Mouse (Mus musculus) megakaryocyte, adult 5-6 weeks (primary cell): ENCODE data around the gene Olfr292. TPM values are rescaled to one million over a fixed set of nuclear protein-coding genes. Genes with fewer than 3 reads are reported as not detected.

Experiments used
- ATAC-seq: 2 replicates; pipeline ENCODE4 v1.8.0; 2016; ENCODE audit warnings: mild to moderate bottlenecking, inconsistent platforms; ENCODE audit not compliant: poor library complexity, severe bottlenecking
- total RNA-seq, 2 experiments: library from RNA; stranded (forward) in 1 of 2; stranded (reverse) in 1 of 2; fragments of 153-499, 151-499 nt in 1 of 2; fragments of 221-1000, 200-1000 nt in 1 of 2; gene quantifications; 2 replicates each; pipeline versions ENCODE4 v1.2.3 to v1.2.4; 2015 to 2017

The Olfr292 gene
- total RNA-seq (2015) = not detected in 2 replicates
- total RNA-seq (2017) = not detected in 2 replicates

DNA sequence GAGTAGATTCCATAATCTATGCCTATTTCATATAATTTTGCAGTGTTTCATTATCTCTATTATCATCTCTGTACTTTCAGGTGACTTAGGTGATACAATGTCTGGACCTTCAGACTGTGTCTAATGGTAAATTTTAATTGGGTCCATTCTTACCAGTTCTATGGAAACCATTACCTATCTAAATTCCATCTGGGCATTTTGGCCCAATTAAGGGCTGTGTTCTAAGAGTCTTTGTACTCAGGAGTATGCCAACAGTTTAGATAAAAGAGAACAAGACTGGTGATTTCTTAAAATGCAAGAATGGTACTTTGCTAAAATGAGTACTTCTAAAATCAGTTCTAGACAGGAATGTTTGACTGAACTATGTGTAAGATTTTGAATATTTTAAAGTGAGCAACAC lies at the start of gene Olfr292:
Gene Olfr292, plus strand, starts transcription at position 301 of the 400 bp plus-strand sequence.
- no peak for ATAC-seq

DNA sequence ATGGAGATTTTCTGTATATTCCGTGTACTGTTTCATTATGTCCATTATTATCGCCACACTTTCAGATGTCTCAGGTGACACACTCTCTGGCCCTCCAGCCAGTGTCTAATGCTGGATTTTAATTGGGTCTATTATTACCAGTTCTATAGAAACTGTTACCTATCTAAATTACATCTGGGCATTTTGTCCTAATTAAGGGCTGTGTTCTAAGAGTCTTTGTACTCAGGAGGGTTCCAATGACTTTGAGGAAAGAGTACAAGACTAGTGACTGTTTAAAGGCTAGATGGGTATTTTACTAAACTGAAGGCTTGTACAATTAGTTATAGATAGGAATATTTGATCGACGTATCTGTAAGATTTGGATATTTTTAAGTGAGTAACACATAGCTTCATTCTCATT lies 39.4 kb upstream of the Olfr292 start, which contains the start of gene Olfr293:
Gene Olfr293, plus strand, starts transcription at position 301 of the 400 bp plus-strand sequence.
- no peak for ATAC-seq

- no peak for ATAC-seq
Observed at GRCm38 (mm10) chr7:86725013-86725412, 36.9 kb downstream of the Olfr292 start.

Other genes starting within 250 kb of the Olfr292 start
- gene Olfr299, start 228.4 kb upstream of the Olfr292 start, total RNA-seq (2015) = not detected in 2 replicates
- gene Olfr299, start 228.4 kb upstream of the Olfr292 start, total RNA-seq (2017) = not detected in 2 replicates
- not detected in 2 replicates for gene Olfr298, start 195.8 kb upstream of the Olfr292 start, total RNA-seq (2015)
- gene Olfr298, start 195.8 kb upstream of the Olfr292 start, total RNA-seq (2017) = not detected in 2 replicates
- gene Olfr297, start 168.4 kb upstream of the Olfr292 start, total RNA-seq (2015) = not detected in 2 replicates
- gene Olfr297, start 168.4 kb upstream of the Olfr292 start, total RNA-seq (2017) = not detected in 2 replicates
- not detected in 2 replicates for gene Olfr295, start 104.5 kb upstream of the Olfr292 start, total RNA-seq (2015)
- not detected in 2 replicates for gene Olfr295, start 104.5 kb upstream of the Olfr292 start, total RNA-seq (2017)
- not detected in 2 replicates for gene Olfr294, start 71.7 kb upstream of the Olfr292 start, total RNA-seq (2015)
- not detected in 2 replicates for gene Olfr294, start 71.7 kb upstream of the Olfr292 start, total RNA-seq (2017)
- gene Olfr293, start 39.3 kb upstream of the Olfr292 start, total RNA-seq (2015) = not detected in 2 replicates
- gene Olfr293, start 39.3 kb upstream of the Olfr292 start, total RNA-seq (2017) = not detected in 2 replicates
- not detected in 2 replicates for gene Folh1, start 87.6 kb downstream of the Olfr292 start, total RNA-seq (2015)
- not detected in 2 replicates for gene Folh1, start 87.6 kb downstream of the Olfr292 start, total RNA-seq (2017)
- not detected in 2 replicates for gene Vmn2r77, start 106.7 kb downstream of the Olfr292 start, total RNA-seq (2015)
- not detected in 2 replicates for gene Vmn2r77, start 106.7 kb downstream of the Olfr292 start, total RNA-seq (2017)
- gene Vmn2r78, start 226.8 kb downstream of the Olfr292 start, total RNA-seq (2015) = not detected in 2 replicates
- gene Vmn2r78, start 226.8 kb downstream of the Olfr292 start, total RNA-seq (2017) = not detected in 2 replicates